Mouse (Mus musculus) lung, postnatal 14 days (tissue): ENCODE results near the gene Parp8.

Source experiments
- DNase-seq: peaks from one replicate; pipeline ENCODE4 v3.0.0; 2021

Gene Parp8

GRCm38 (mm10) chr13:117018676-117019075 is 6.7 kb downstream of the Parp8 start:
- no peak for DNase-seq

- DNase-seq: no peak
These were observed 11.8 kb downstream of the Parp8 start for GRCm38 (mm10) chr13:117013516-117013915.

- no peak for DNase-seq
These were observed 13.3 kb downstream of the Parp8 start for GRCm38 (mm10) chr13:117012031-117012430.

GRCm38 (mm10) chr13:117010143-117010542 is 15.2 kb downstream of the Parp8 start:
- no peak for DNase-seq

GRCm38 (mm10) chr13:117008021-117009015 is 17.0 kb downstream of the Parp8 start:
- no peak for DNase-seq

- no peak for DNase-seq
These were observed 17.8 kb downstream of the Parp8 start for GRCm38 (mm10) chr13:117007566-117007965.

- no peak for DNase-seq
These were observed 18.7 kb downstream of the Parp8 start for GRCm38 (mm10) chr13:117006638-117007037.

GRCm38 (mm10) chr13:117000493-117000892 is 24.8 kb downstream of the Parp8 start:
- DNase-seq: no peak

GRCm38 (mm10) chr13:116991560-116991959 is 33.8 kb downstream of the Parp8 start:
- DNase-seq: no peak

- DNase-seq: no peak
These were observed 35.0 kb downstream of the Parp8 start for GRCm38 (mm10) chr13:116990327-116990726.

- no peak for DNase-seq
These were observed 36.6 kb downstream of the Parp8 start for GRCm38 (mm10) chr13:116988706-116989105.

- no peak for DNase-seq
These were observed 37.1 kb downstream of the Parp8 start for GRCm38 (mm10) chr13:116988208-116988607.

GRCm38 (mm10) chr13:116987284-116987683 is 38.1 kb downstream of the Parp8 start:
- no peak for DNase-seq

- no peak for DNase-seq
These were observed 38.7 kb downstream of the Parp8 start for GRCm38 (mm10) chr13:116986658-116987057.

GRCm38 (mm10) chr13:116974081-116974860 is 51.1 kb downstream of the Parp8 start:
- no peak for DNase-seq

GRCm38 (mm10) chr13:116973491-116973890 is 51.8 kb downstream of the Parp8 start:
- no peak for DNase-seq

GRCm38 (mm10) chr13:116972036-116972611 is 53.2 kb downstream of the Parp8 start:
- DNase-seq: no peak

- DNase-seq: no peak
These were observed 54.5 kb downstream of the Parp8 start for GRCm38 (mm10) chr13:116970706-116971428.

- no peak for DNase-seq
These were observed 55.7 kb downstream of the Parp8 start for GRCm38 (mm10) chr13:116969650-116970049.

GRCm38 (mm10) chr13:116968906-116969305 is 56.4 kb downstream of the Parp8 start:
- no peak for DNase-seq

GRCm38 (mm10) chr13:116967459-116967858 is 57.9 kb downstream of the Parp8 start:
- DNase-seq: no peak
